Mouse (Mus musculus) liver, embryonic 14.5 days (tissue): ENCODE data around the gene Kat6b.

Experiments used
- CTCF ChIP-seq: IDR thresholded peaks from 2 replicates; pipeline ENCODE4 v1.5.1; 2016; ENCODE audit warnings: antibody characterized with exemption, low read depth, control low read depth
- EP300 ChIP-seq: IDR thresholded peaks from 2 replicates; pipeline ENCODE4 v1.6.1; 2016; ENCODE audit warnings: antibody characterized with exemption, low read depth

DNA sequence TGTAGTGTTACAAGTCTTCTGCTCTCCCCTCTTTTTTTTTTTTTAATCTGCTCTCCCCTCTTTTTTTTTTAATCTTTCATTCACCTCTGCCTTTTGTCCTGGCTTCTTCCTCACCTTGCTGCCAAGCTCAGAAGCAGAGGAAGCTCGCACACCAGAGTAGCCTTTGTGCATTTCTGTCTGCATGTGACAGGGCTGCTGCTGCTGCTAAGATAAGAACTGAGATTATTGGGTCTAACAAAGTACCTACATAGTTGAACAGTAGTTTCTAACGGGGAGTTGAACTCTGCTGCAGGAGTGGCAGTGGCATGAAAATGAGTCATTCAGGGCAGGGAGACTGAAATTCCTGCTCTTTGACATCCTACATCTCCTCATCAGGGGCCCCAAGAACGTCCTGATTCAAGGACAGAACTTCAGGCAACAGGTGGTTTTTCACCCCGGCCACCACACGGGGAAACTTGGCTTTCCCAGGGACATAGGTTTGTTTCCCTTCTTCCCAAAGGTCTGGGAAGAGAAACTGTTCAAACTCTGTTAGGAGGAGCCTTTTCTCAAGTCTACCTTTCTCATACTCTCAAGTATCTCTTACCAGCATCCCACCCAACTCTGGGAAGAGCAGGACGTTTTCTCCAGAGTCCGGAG lies 17.2 kb downstream of the Kat6b start:
- TF ChIP-seq CTCF (no peak), EP300 (no peak)
